Mouse (Mus musculus) heart, postnatal 0 days (tissue): ENCODE measurements at regions not wholly inside any gene's neighbourhood (a gene's known extent, or its start where the extent isn't known, plus 50 kb on each side); places are given as distances from the start of the nearest gene placed in this dataset.

ENCODE experiments used
- CTCF ChIP-seq: IDR thresholded peaks from 2 replicates; pipeline ENCODE4 v1.5.1; 2016; ENCODE audit warnings: antibody characterized with exemption, control low read depth, low read depth
- EP300 ChIP-seq: IDR thresholded peaks from 2 replicates; pipeline ENCODE4 v1.6.1; 2016; ENCODE audit warnings: antibody characterized with exemption, low read depth

- no peak for TF ChIP-seq CTCF
- TF ChIP-seq EP300 = no peak
Measured at GRCm38 (mm10) chr10:37358334-37358733, 219.6 kb upstream of the Marcks start.
